Mouse (Mus musculus) stomach, postnatal 0 days (tissue): ENCODE data around the gene Avpr2. TPM values are rescaled to one million over a fixed set of nuclear protein-coding genes. Genes with fewer than 3 reads are reported as not detected.

Experiments used
- ATAC-seq: fragments of 200-750 bp; cut with Nextera tagmentation; 2 replicates; pipeline ENCODE4 v1.8.0; 2017; ENCODE audit not compliant: low FRiP score, low TSS enrichment
- DNase-seq: peaks from one replicate; pipeline ENCODE4 v3.0.0-alpha.2; 2016; ENCODE audit warnings: low spot score
- H3K27ac ChIP-seq: fragments of 300-500 bp; sonication (generic); replicated peaks from 2 replicates; pipeline ENCODE4 v1.5.1; 2014; ENCODE audit warnings: mild to moderate bottlenecking, control low read depth
- H3K27me3 ChIP-seq: fragments of 300-500 bp; sonication (generic); 2 replicates; pipeline ENCODE4 v1.6.1; 2014; ENCODE audit warnings: low read length; ENCODE audit not compliant: control insufficient read depth, insufficient read depth
- H3K36me3 ChIP-seq: fragments of 300-500 bp; sonication (generic); 2 replicates; pipeline ENCODE4 v1.6.1; 2014; ENCODE audit warnings: low read length, mixed read lengths; ENCODE audit not compliant: control insufficient read depth, insufficient read depth
- H3K4me1 ChIP-seq: fragments of 300-500 bp; sonication (generic); replicated peaks from 2 replicates; pipeline ENCODE4 v1.6.1; 2014; ENCODE audit warnings: antibody characterized with exemption; ENCODE audit not compliant: control insufficient read depth, insufficient read depth
- H3K4me2 ChIP-seq: fragments of 300-500 bp; sonication (generic); replicated peaks from 2 replicates; pipeline ENCODE4 v1.6.1; 2014; ENCODE audit warnings: low read depth, mild to moderate bottlenecking, control low read depth, moderate library complexity
- H3K4me3 ChIP-seq: fragments of 300-500 bp; sonication (generic); 2 replicates; pipeline ENCODE4 v1.5.1; 2014; ENCODE audit warnings: low read depth, low read length, control low read depth
- H3K9ac ChIP-seq: fragments of 300-500 bp; sonication (generic); 2 replicates; pipeline ENCODE4 v1.6.1; 2014; ENCODE audit warnings: mild to moderate bottlenecking, low read length, control low read depth, mixed read lengths
- H3K9me3 ChIP-seq: fragments of 300-500 bp; sonication (generic); 2 replicates; pipeline ENCODE4 v1.6.1; 2016; ENCODE audit warnings: low read length; ENCODE audit not compliant: control insufficient read depth
- CTCF ChIP-seq: IDR thresholded peaks from 2 replicates; pipeline ENCODE4 v1.5.1; 2016; ENCODE audit warnings: antibody characterized with exemption, low read depth, mild to moderate bottlenecking, moderate library complexity
- EP300 ChIP-seq: optimal IDR thresholded peaks from 2 replicates; pipeline ENCODE3; 2016; ENCODE audit warnings: antibody characterized with exemption
- WGBS: fragments of 180-500 bp; shearing (Covaris S2); extraction: QIAGEN DNeasy Blood & Tissue Kit; methylation state at CpG from one replicate; pipeline ENCODE4 v1.1.7; 2014; 5-methylcytosine and 5-hydroxymethylcytosine counted together
- polyA plus RNA-seq: library from polyadenylated mRNA; unstranded; fragments of >200 nt; fragmentation: Nextera tagmentation; extraction: Ambion mirVana; gene quantifications from 2 replicates; pipeline ENCODE4 v1.2.1, GENCODE M21; 2015

Gene Avpr2
- polyA plus RNA-seq, 1 experiment from 2014 or later, result 0.67 TPM

DNA sequence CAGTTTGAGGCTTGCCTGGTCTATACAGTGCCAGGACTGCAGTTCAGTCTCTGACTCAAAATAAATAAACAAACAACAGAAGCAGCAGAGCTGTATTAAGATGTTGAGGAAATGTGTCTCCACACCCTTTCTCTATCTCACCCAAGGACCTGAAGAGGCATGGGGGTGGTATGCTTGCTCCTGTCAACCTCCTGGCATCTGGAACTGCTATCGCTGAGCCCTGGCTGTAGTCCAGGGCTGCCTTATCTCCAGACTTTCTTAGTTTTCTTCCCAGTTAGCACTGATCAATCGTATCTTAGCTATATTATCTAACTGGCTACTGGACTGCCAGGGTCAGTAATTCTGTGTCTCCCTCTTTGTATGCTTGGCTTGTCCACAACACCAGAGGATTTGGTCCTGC, 50.0 kb downstream of the Avpr2 start:
- ATAC-seq (no peak), DNase-seq (no peak)
- Histone ChIP-seq H3K9ac (no peak overlapping the region), H3K4me2 (no peak overlapping the region), H3K27me3 (no peaks in the 10 kb centered on the region), H3K27ac (no peak overlapping the region), H3K4me3 (no peak overlapping the region), H3K9me3 (no peaks in the 10 kb centered on the region), H3K36me3 (peaks cover 2% of the 10 kb centered on the region; the same call in 1 of the 2 replicates), H3K4me1 (no peaks in the 10 kb centered on the region)
- 53% methylated on average over 2 of the region's 2 CpGs for WGBS
- TF ChIP-seq EP300 (no peak), CTCF (no peak)

DNA sequence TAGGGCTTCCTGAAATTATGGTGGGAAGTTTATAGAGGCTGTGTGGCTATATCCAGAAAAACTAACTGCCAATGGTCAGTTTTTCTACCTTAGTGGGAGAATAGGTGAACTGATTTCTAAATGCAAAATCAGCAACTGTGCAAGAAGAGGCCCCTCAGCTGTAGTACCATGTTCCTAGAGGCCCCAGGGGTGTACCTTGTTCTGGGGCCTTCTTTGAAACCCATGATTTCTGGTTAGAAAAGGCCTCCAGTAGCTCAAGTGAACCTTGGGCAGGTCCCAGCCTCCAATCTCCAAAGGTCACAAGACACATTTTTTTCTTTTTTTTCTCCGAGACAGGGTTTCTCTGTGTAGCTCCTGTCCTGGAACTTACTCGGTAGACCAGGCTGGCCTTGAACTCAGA, 50.4 kb downstream of the Avpr2 start:
- WGBS, result 60% methylated on average over 2 of the region's 2 CpGs
- Histone ChIP-seq H3K4me1 (no peaks in the 10 kb centered on the region), H3K36me3 (peaks cover 2% of the 10 kb centered on the region; the same call in 1 of the 2 replicates), H3K9ac (no peak overlapping the region), H3K4me3 (no peak overlapping the region), H3K9me3 (no peaks in the 10 kb centered on the region), H3K27ac (no peak overlapping the region), H3K4me2 (no peak overlapping the region), H3K27me3 (no peaks in the 10 kb centered on the region)
- DNase-seq (no peak), ATAC-seq (no peak)
- no peak for TF ChIP-seq EP300
- TF ChIP-seq CTCF, result no peak

Other genes with a start within 250 kb of the Avpr2 start
- gene Pnck, start 232.0 kb upstream of the Avpr2 start, polyA plus RNA-seq, result 19.3 and 24.5 TPM in 2 replicates
- gene Slc6a8, start 219.0 kb upstream of the Avpr2 start, polyA plus RNA-seq, result 7.5 and 9.2 TPM in 2 replicates
- gene Bcap31, start 175.9 kb upstream of the Avpr2 start, polyA plus RNA-seq, result 270 and 283 TPM in 2 replicates
- 9.3 and 9.4 TPM in 2 replicates for gene Abcd1, start 175.5 kb upstream of the Avpr2 start, polyA plus RNA-seq
- 0.30 and 0.36 TPM in 2 replicates for gene Plxnb3, start 135.0 kb upstream of the Avpr2 start, polyA plus RNA-seq
- gene Srpk3, start 117.7 kb upstream of the Avpr2 start, polyA plus RNA-seq, result 2.2 and 2.6 TPM in 2 replicates
- 130 and 133 TPM in 2 replicates for gene Idh3g, start 105.2 kb upstream of the Avpr2 start, polyA plus RNA-seq
- gene Ssr4, start 105.1 kb upstream of the Avpr2 start, polyA plus RNA-seq, result 372 and 400 TPM in 2 replicates
- gene Pdzd4, start 67.1 kb upstream of the Avpr2 start, polyA plus RNA-seq, result 0.27 and 0.38 TPM in 2 replicates
- gene L1cam, start 4.0 kb downstream of the Avpr2 start, polyA plus RNA-seq, result 3.9 and 5.8 TPM in 2 replicates
- 1.2 TPM in 2 replicates for gene Arhgap4, start 29.8 kb downstream of the Avpr2 start, polyA plus RNA-seq
- 82.6 and 88.2 TPM in 2 replicates for gene Naa10, start 29.8 kb downstream of the Avpr2 start, polyA plus RNA-seq
- 19.2 and 19.7 TPM in 2 replicates for gene Renbp, start 38.7 kb downstream of the Avpr2 start, polyA plus RNA-seq
- 16.1 and 16.5 TPM in 2 replicates for gene Hcfc1, start 74.3 kb downstream of the Avpr2 start, polyA plus RNA-seq
- gene Irak1, start 131.8 kb downstream of the Avpr2 start, polyA plus RNA-seq, result 37.6 and 39.5 TPM in 2 replicates
- gene Opn1mw, start 235.4 kb downstream of the Avpr2 start, polyA plus RNA-seq, result not detected in 2 replicates
- gene Mecp2, start 243.3 kb downstream of the Avpr2 start, polyA plus RNA-seq, result 6.8 and 6.9 TPM in 2 replicates